Mouse (Mus musculus) bone marrow macrophage, adult 2 months (primary cell): ENCODE measurements around the gene Fryl. TPM values are rescaled to one million over a fixed set of nuclear protein-coding genes. Genes with fewer than 3 reads are reported as not detected.

Experiments used
- H3K27ac ChIP-seq: 2 replicates; pipeline ENCODE4 v1.5.1; 2012; ENCODE audit warnings: low read depth, low read length; ENCODE audit not compliant: insufficient read depth
- H3K4me1 ChIP-seq: 2 replicates; pipeline ENCODE4 v1.6.1; 2012; ENCODE audit warnings: low read length; ENCODE audit not compliant: control insufficient read depth, insufficient read depth
- H3K4me3 ChIP-seq: 2 replicates; pipeline ENCODE4 v1.5.1; 2012; ENCODE audit warnings: mild to moderate bottlenecking, low read length, moderate library complexity; ENCODE audit not compliant: insufficient read depth
- CTCF ChIP-seq: IDR thresholded peaks from 2 replicates; pipeline ENCODE4 v1.5.1; 2012; ENCODE audit warnings: low read depth, mild to moderate bottlenecking, low read length, moderate library complexity
- POLR2A ChIP-seq: IDR thresholded peaks from 2 replicates; pipeline ENCODE4 v1.6.1; 2012; ENCODE audit warnings: mild to moderate bottlenecking, low read depth, low read length, borderline replicate concordance
- polyA plus RNA-seq: library from polyadenylated mRNA; stranded (reverse); fragments of >200 nt; gene quantifications from 2 replicates; pipeline ENCODE4 v1.2.4, GENCODE M21; 2012; ENCODE audit not compliant: missing spikeins, insufficient read depth, insufficient read length

Gene Fryl
- polyA plus RNA-seq, 1 experiment, result 47.9 TPM

- no peak overlapping the region for H3K4me3 ChIP-seq
- H3K4me1 ChIP-seq, result no peaks in the 10 kb centered on the region
- H3K27ac ChIP-seq, result no peak overlapping the region
- TF ChIP-seq CTCF (no peak), POLR2A (no peak)
Measured at GRCm38 (mm10) chr5:73102342-73102989, 154.0 kb downstream of the Fryl start.

GRCm38 (mm10) chr5:73092236-73092635, 164.2 kb downstream of the Fryl start:
- H3K4me1 ChIP-seq, result no peaks in the 10 kb centered on the region
- TF ChIP-seq CTCF (no peak), POLR2A (no peak)

GRCm38 (mm10) chr5:73089158-73089557, 167.3 kb downstream of the Fryl start:
- no peak overlapping the region for H3K27ac ChIP-seq
- H3K4me3 ChIP-seq, result no peak overlapping the region
- H3K4me1 ChIP-seq, result no peaks in the 10 kb centered on the region
- TF ChIP-seq CTCF (no peak), POLR2A (no peak)

More at GRCm38 (mm10) chr5:73092236-73092635, 164.2 kb downstream of the Fryl start:
- no peak overlapping the region for H3K27ac ChIP-seq
- H3K4me3 ChIP-seq, result no peak overlapping the region

GRCm38 (mm10) chr5:73081496-73081895, 174.9 kb downstream of the Fryl start:
- H3K4me1 ChIP-seq, result no peaks in the 10 kb centered on the region
- no peak overlapping the region for H3K27ac ChIP-seq
- H3K4me3 ChIP-seq, result no peak overlapping the region
- no peak for TF ChIP-seq POLR2A
- TF ChIP-seq CTCF, result no peak

- Histone ChIP-seq H3K27ac (no peak overlapping the region), H3K4me3 (no peak overlapping the region), H3K4me1 (no peaks in the 10 kb centered on the region)
- no peak for TF ChIP-seq POLR2A
Measured at GRCm38 (mm10) chr5:73079801-73080200, 176.6 kb downstream of the Fryl start.

GRCm38 (mm10) chr5:73071319-73071718, 185.1 kb downstream of the Fryl start:
- Histone ChIP-seq H3K4me1 (no peaks in the 10 kb centered on the region), H3K4me3 (no peak overlapping the region), H3K27ac (no peak overlapping the region)
- no peak for TF ChIP-seq POLR2A
- TF ChIP-seq CTCF, result no peak; the same call in 1 of the 2 replicates

GRCm38 (mm10) chr5:73066946-73067345, 189.5 kb downstream of the Fryl start:
- H3K4me1 ChIP-seq, result no peaks in the 10 kb centered on the region
- no peak overlapping the region for H3K4me3 ChIP-seq
- H3K27ac ChIP-seq, result no peak overlapping the region
- no peak for TF ChIP-seq POLR2A
- TF ChIP-seq CTCF, result no peak

- Histone ChIP-seq H3K27ac (no peak overlapping the region), H3K4me3 (no peak overlapping the region), H3K4me1 (no peaks in the 10 kb centered on the region)
- no peak for TF ChIP-seq POLR2A
- TF ChIP-seq CTCF, result no peak
Measured at GRCm38 (mm10) chr5:73063768-73064669, 192.4 kb downstream of the Fryl start.

GRCm38 (mm10) chr5:73061506-73062155, 194.8 kb downstream of the Fryl start:
- TF ChIP-seq POLR2A (no peak), CTCF (no peak)
- no peak overlapping the region for H3K27ac ChIP-seq

GRCm38 (mm10) chr5:73056937-73057336, 199.5 kb downstream of the Fryl start:
- no peaks in the 10 kb centered on the region for H3K4me1 ChIP-seq
- no peak overlapping the region for H3K27ac ChIP-seq
- no peak overlapping the region for H3K4me3 ChIP-seq
- no peak for TF ChIP-seq CTCF
- TF ChIP-seq POLR2A, result no peak

More at GRCm38 (mm10) chr5:73061506-73062155, 194.8 kb downstream of the Fryl start:
- Histone ChIP-seq H3K4me3 (no peak overlapping the region), H3K4me1 (no peaks in the 10 kb centered on the region)
